Mouse (Mus musculus) forebrain, embryonic 11.5 days (tissue): Measurements from ENCODE around the gene Ncor2. TPM values are rescaled to one million over a fixed set of nuclear protein-coding genes. Genes with fewer than 3 reads are reported as not detected.
"Not testable (repeated sequence)": the region's sequence is repeated elsewhere in the genome, so short reads cannot be mapped to it uniquely, and the experiment has no call there.

ENCODE experiments used
- ATAC-seq: fragments of 200-750 bp; cut with Nextera tagmentation; replicated peaks from 2 replicates; pipeline ENCODE4 v1.8.0; 2017; ENCODE audit warnings: moderate TSS enrichment; ENCODE audit not compliant: low FRiP score
- DNase-seq: peaks from one replicate; pipeline ENCODE4 v3.0.0-alpha.2; 2017; ENCODE audit warnings: low spot score
- H3K27ac ChIP-seq: fragments of 300-500 bp; sonication (generic); 2 replicates; pipeline ENCODE4 v1.5.1; 2014; ENCODE audit warnings: low read depth, low read length
- H3K27me3 ChIP-seq: fragments of 300-500 bp; sonication (generic); 2 replicates; pipeline ENCODE4 v1.6.1; 2014; ENCODE audit warnings: mild to moderate bottlenecking, low read length, mixed read lengths; ENCODE audit not compliant: control insufficient read depth, insufficient read depth
- H3K36me3 ChIP-seq: fragments of 300-500 bp; sonication (generic); 2 replicates; pipeline ENCODE4 v1.6.1; 2014; ENCODE audit warnings: mild to moderate bottlenecking, low read length, moderate library complexity, mixed read lengths; ENCODE audit not compliant: control insufficient read depth, insufficient read depth
- H3K4me1 ChIP-seq: fragments of 300-500 bp; sonication (generic); replicated peaks from 2 replicates; pipeline ENCODE4 v1.6.1; 2014; ENCODE audit warnings: low read length, mixed read lengths; ENCODE audit not compliant: control insufficient read depth, insufficient read depth
- H3K4me2 ChIP-seq: fragments of 300-500 bp; sonication (generic); 2 replicates; pipeline ENCODE4 v1.6.1; 2014; ENCODE audit warnings: low read depth, mild to moderate bottlenecking, low read length, moderate library complexity, mixed read lengths; ENCODE audit not compliant: severe bottlenecking
- H3K4me3 ChIP-seq: fragments of 300-500 bp; sonication (generic); 2 replicates; pipeline ENCODE4 v1.5.1; 2014; ENCODE audit warnings: low read depth, low read length
- H3K9ac ChIP-seq: fragments of 300-500 bp; sonication (generic); 2 replicates; pipeline ENCODE4 v1.6.1; 2014; ENCODE audit warnings: low read length
- H3K9me3 ChIP-seq: fragments of 300-500 bp; sonication (generic); 2 replicates; pipeline ENCODE4 v1.6.1; 2016; ENCODE audit warnings: low read length, mixed read lengths; ENCODE audit not compliant: control insufficient read depth
- WGBS: fragments of 180-500 bp; shearing (Covaris S2); extraction: QIAGEN DNeasy Blood & Tissue Kit; methylation state at CpG from one replicate; pipeline ENCODE4 v1.1.7; 2014; 5-methylcytosine and 5-hydroxymethylcytosine counted together
- polyA plus RNA-seq: library from polyadenylated mRNA; unstranded; fragments of >200 nt; fragmentation: Nextera tagmentation; extraction: Ambion mirVana; gene quantifications from 2 replicates; pipeline ENCODE4 v1.2.1, GENCODE M21; 2014

Gene Ncor2
- polyA plus RNA-seq, 1 experiment from 2014 or later, result 27.3 TPM

DNA sequence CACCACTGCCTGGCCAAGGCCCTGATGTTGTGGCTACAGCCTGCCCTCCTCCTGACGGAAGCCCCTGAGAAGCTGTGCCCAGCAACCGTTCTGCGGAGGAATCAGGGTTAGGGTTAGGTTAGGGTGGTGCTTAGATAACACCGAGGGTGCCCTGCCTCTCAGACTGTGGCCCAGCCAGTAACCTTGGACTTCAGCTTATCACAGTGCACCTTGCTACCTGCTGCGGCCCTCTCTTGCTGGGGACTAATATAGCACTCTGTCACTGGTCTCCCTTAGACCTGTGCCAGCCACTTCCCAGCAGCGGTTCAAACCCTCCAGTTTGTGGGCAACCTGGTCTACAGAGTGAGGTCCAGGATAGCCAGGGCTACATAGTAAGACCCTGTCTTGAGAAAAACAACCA, 20.1 kb upstream of the Ncor2 start:
- no peaks in the 10 kb centered on the region for H3K36me3 ChIP-seq
- no peak for DNase-seq
- 91% methylated on average over 6 of the region's 6 CpGs for WGBS
- H3K27ac ChIP-seq, result no peak overlapping the region
- no peak overlapping the region for H3K4me3 ChIP-seq
- H3K4me1 ChIP-seq, result peaks cover 15% of the 10 kb centered on the region
- no peak overlapping the region for H3K4me2 ChIP-seq
- no peak for ATAC-seq
- no peaks in the 10 kb centered on the region for H3K9me3 ChIP-seq
- H3K9ac ChIP-seq, result no peak overlapping the region
- H3K27me3 ChIP-seq, result no peaks in the 10 kb centered on the region

DNA sequence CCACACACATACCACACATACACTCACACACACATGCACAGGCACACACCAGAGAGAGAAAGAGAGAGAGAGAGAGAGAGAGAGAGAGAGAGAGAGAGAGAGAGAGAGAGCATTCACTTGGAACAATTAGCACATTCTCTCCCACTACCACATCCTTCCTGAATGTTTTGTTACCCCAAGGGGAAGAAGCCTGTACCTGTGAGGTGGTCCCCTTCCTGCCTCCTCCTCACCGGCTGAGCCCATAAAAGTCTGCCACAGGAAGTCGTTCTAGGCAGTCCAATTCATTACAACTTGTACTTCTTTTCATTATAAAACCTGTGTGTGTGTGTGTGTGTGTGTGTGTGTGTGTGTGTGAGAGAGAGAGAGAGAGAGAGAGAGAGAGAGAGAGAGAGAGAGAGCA, 18.3 kb upstream of the Ncor2 start:
- not testable (repeated sequence) for H3K9ac ChIP-seq, H3K9me3 ChIP-seq, H3K4me1 ChIP-seq, H3K27me3 ChIP-seq, H3K4me3 ChIP-seq, H3K36me3 ChIP-seq, H3K4me2 ChIP-seq, ATAC-seq, H3K27ac ChIP-seq, DNase-seq
- WGBS, result 73% methylated on average over 2 of the region's 2 CpGs

DNA sequence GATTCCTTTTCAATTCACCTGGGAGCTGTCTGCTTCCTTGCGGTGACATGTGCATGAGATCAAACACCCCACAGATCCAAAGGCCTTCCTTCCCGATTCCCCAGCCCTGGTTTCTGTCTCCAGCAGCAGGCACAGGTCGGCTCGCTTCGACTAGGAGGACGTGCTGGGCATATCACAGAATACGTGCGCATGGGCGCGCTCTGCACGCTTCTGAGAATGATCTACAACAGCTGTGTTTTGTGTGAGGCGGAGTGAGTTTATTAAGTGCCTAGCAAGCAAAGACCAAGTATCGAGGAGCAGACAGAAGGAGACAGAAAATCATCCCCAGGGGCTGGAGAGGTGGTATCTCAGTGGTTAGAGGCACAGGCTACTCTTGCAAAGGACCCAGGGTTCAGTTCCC, 17.0 kb upstream of the Ncor2 start:
- no peak for ATAC-seq
- Histone ChIP-seq H3K4me2 (no peak overlapping the region), H3K9me3 (no peaks in the 10 kb centered on the region), H3K4me1 (no peaks in the 10 kb centered on the region; the same call in 1 of the 2 replicates), H3K9ac (no peak overlapping the region), H3K27me3 (no peaks in the 10 kb centered on the region), H3K27ac (no peak overlapping the region), H3K36me3 (no peaks in the 10 kb centered on the region), H3K4me3 (no peak overlapping the region)
- 88% methylated on average over 13 of the region's 13 CpGs for WGBS
- no peak for DNase-seq

DNA sequence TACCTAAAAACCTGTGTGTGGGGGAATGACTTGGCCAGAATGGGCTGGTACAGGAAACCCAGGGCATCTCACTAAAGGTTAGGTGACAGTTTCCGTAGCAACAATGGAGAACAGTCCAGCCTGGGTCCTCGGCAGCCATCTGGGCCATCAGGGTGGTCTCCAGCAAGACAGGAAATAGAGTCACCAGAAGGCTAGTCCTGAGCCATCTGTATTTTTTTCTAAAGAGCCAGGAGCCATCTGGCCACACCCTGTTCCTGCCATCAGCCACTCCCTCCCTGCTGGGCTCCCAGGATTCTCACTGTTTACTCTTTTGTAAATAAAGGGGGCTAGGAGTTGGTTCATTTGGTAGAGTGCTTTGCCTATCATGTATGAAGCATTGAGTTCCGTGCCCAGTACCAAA, 16.1 kb upstream of the Ncor2 start:
- no peaks in the 10 kb centered on the region; the same call in 1 of the 2 replicates for H3K4me1 ChIP-seq
- 63% methylated on average over 3 of the region's 3 CpGs for WGBS
- no peak overlapping the region for H3K4me3 ChIP-seq
- no peak overlapping the region for H3K9ac ChIP-seq
- H3K4me2 ChIP-seq, result no peak overlapping the region
- ATAC-seq, result no peak
- no peak overlapping the region for H3K27ac ChIP-seq
- no peaks in the 10 kb centered on the region for H3K27me3 ChIP-seq
- no peaks in the 10 kb centered on the region for H3K9me3 ChIP-seq
- DNase-seq, result no peak
- no peaks in the 10 kb centered on the region for H3K36me3 ChIP-seq

DNA sequence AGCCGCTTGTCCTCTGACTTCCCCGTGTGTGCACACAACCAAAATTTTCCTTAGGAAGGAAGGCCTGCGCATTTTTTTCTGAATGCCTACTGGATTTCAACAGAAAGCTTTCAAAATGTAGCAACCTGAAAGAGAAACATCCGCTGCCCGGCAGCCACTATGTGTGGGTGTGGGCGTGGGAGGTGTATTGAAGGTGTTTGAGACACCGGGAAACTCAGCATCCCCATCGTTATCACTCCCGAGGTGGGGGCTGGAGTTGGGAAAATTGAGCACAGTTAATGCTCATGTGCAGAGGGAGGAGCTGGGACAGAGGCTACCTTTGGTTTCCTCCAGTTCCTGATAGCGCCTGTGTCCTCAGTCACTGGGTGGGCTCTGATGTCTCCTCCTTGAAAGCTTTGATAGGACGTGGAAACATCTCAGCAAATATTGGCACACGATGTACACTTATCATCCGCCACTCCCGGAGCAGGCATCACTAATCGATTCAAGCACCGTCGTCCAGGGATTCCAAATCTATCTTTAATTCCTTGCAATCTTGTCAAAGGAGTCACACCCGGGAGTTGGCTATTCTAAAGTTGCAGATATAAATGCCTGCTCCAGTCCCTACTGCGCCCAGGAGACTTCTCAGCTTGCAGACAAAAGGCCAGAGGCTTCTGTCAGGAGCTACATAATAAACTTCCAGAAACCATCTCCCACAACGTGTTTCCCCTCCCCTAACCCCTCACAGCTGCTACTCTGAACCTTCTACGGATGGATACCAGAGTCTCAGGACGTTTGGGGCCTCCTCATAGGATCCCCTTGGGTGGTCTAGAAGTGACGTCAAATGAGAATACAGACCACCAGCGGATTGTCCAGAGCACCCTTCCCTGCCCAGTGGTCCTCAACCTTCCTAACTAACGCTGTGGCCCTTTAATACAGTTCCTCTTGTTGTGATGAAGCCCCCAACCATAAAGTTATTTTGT, 14.7 kb upstream of the Ncor2 start:
- Histone ChIP-seq H3K27me3 (no peaks in the 10 kb centered on the region), H3K36me3 (no peaks in the 10 kb centered on the region), H3K4me1 (peaks cover 3% of the 10 kb centered on the region; the same call in 1 of the 2 replicates), H3K4me3 (no peak overlapping the region), H3K9me3 (no peaks in the 10 kb centered on the region), H3K27ac (no peak overlapping the region), H3K4me2 (no peak overlapping the region), H3K9ac (no peak overlapping the region)
- WGBS, result 78% methylated on average over 25 of the region's 25 CpGs
- no peak for DNase-seq
- ATAC-seq, result no peak

DNA sequence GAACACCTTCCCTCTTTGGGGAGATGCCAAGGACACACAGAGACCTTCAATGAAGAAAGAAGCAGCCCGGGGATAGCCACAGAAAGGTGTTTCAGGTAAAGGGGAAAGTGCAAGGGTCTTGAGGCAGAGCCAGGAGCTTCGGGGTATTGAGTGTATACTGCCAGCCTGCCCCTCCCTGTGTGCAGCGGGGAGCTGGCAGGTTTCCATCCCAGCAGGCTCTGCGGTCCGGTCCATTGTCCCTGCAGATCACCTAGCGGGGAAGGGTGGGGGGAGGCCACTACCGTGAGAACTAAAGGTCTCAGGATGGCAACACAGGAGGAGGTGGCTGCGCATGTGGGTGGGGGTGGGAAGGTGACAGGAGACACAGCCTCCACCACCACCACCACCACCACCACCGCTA, 12.6 kb upstream of the Ncor2 start:
- Histone ChIP-seq H3K27me3 (no peaks in the 10 kb centered on the region), H3K9me3 (no peaks in the 10 kb centered on the region), H3K27ac (no peak overlapping the region), H3K4me2 (no peak overlapping the region), H3K36me3 (no peaks in the 10 kb centered on the region), H3K4me3 (no peak overlapping the region), H3K4me1 (peaks cover 3% of the 10 kb centered on the region; the same call in 1 of the 2 replicates), H3K9ac (no peak overlapping the region)
- ATAC-seq (no peak), DNase-seq (no peak)
- WGBS, result 36% methylated on average over 9 of the region's 9 CpGs

DNA sequence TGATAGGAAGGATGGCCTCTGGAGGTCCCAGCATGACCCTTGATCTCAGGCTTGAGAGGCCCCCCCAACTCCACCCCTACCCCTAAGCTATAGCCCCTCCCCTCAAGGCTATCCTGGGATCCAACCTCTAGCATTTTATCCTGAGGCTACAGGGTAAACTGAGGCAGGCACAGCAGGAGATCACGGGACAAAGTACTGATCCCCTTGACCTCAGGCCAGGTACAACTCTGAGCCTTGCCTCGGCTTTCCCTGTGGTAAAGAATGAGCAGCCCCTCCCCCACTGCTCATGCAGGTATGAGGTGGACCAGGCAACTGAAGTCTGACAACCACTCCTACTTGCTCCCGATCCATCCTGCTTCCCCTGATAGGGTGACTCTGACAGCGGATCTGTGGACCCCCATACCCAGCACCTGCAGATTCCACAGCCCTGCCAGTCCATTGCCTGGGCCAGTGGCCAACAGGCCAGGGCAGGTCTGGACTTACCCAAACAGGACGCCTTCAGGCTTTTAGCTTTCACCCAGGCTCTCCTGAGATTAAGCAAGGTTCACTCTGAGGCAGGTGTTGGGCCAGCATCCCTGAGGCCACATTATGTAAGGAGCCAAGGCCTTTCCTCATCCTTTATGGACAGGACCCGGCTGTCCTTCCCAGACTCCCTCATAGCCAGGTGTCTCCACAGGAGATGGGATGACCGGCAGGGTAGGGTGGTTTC, 11.2 kb upstream of the Ncor2 start:
- no peak overlapping the region for H3K27ac ChIP-seq
- H3K4me3 ChIP-seq, result no peak overlapping the region
- no peaks in the 10 kb centered on the region for H3K9me3 ChIP-seq
- no peaks in the 10 kb centered on the region for H3K36me3 ChIP-seq
- no peak overlapping the region for H3K4me2 ChIP-seq
- peaks cover 3% of the 10 kb centered on the region; the same call in 1 of the 2 replicates for H3K4me1 ChIP-seq
- H3K27me3 ChIP-seq, result no peaks in the 10 kb centered on the region
- H3K9ac ChIP-seq, result no peak overlapping the region
- WGBS, result 79% methylated on average over 7 of the region's 7 CpGs
- ATAC-seq, result no peak
- no peak for DNase-seq

DNA sequence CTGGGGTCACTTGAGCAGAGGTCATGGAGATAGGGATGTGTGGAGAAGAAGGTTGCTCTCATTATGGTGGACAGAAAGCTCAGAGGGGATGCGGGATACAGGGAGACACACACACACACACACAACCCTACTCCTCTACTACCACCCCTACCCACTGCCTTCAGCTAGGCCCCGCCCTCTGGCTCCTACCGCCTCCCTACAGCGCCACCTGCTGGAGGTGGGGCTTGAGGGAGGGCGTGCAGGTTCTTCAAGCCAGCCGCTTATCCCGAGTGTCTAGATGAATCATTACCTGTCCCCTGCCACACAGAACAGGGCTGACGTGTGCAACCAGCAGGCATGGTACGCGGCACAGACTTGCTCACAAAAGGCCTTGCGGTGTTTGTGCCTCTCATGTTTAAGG, 10.6 kb upstream of the Ncor2 start:
- Histone ChIP-seq H3K36me3 (no peaks in the 10 kb centered on the region), H3K27me3 (no peaks in the 10 kb centered on the region), H3K4me2 (no peak overlapping the region), H3K4me1 (peaks cover 8% of the 10 kb centered on the region), H3K9ac (no peak overlapping the region), H3K4me3 (no peak overlapping the region), H3K9me3 (no peaks in the 10 kb centered on the region), H3K27ac (no peak overlapping the region)
- DNase-seq (peak; percentile 85), ATAC-seq (0 out of 2 replicates have a peak, but pooled peaks have one; percentile 24)
- WGBS, result 51% methylated on average over 11 of the region's 11 CpGs
